Mouse (Mus musculus) embryonic facial prominence, embryonic 14.5 days (tissue): ENCODE data around the gene Lpin1. TPM values are rescaled to one million over a fixed set of nuclear protein-coding genes. Genes with fewer than 3 reads are reported as not detected.

ENCODE experiments used
- ATAC-seq: fragments of 200-750 bp; cut with Nextera tagmentation; 2 replicates; pipeline ENCODE4 v1.8.0; 2017; ENCODE audit warnings: low read depth, moderate number of reproducible peaks, moderate TSS enrichment
- DNase-seq: peaks from one replicate; pipeline ENCODE4 v3.0.0-alpha.2; 2015; ENCODE audit warnings: low spot score
- H3K27ac ChIP-seq: fragments of 300-500 bp; sonication (generic); replicated peaks from 2 replicates; pipeline ENCODE4 v1.5.1; 2014; ENCODE audit warnings: low read depth, mild to moderate bottlenecking, low read length, moderate library complexity
- H3K27me3 ChIP-seq: fragments of 300-500 bp; sonication (generic); replicated peaks from 2 replicates; pipeline ENCODE4 v1.6.1; 2014; ENCODE audit warnings: low read length; ENCODE audit not compliant: control insufficient read depth, insufficient read depth
- H3K36me3 ChIP-seq: fragments of 300-500 bp; sonication (generic); 2 replicates; pipeline ENCODE4 v1.6.1; 2014; ENCODE audit warnings: low read length, mixed read lengths; ENCODE audit not compliant: control insufficient read depth, insufficient read depth
- H3K4me1 ChIP-seq: fragments of 300-500 bp; sonication (generic); 2 replicates; pipeline ENCODE4 v1.6.1; 2014; ENCODE audit warnings: antibody characterized with exemption, low read length; ENCODE audit not compliant: control insufficient read depth, insufficient read depth
- H3K4me2 ChIP-seq: fragments of 300-500 bp; sonication (generic); 2 replicates; pipeline ENCODE4 v1.6.1; 2014; ENCODE audit warnings: low read depth, mild to moderate bottlenecking, low read length, moderate library complexity, mixed read lengths
- H3K4me3 ChIP-seq: fragments of 300-500 bp; sonication (generic); 2 replicates; pipeline ENCODE4 v1.5.1; 2014; ENCODE audit warnings: low read depth, mild to moderate bottlenecking, low read length
- H3K9ac ChIP-seq: fragments of 300-500 bp; sonication (generic); 2 replicates; pipeline ENCODE4 v1.6.1; 2014; ENCODE audit warnings: low read depth, mild to moderate bottlenecking, low read length, moderate library complexity, mixed read lengths
- H3K9me3 ChIP-seq: fragments of 300-500 bp; sonication (generic); 2 replicates; pipeline ENCODE4 v1.6.1; 2016; ENCODE audit warnings: low read length; ENCODE audit not compliant: control insufficient read depth
- WGBS: fragments of 180-500 bp; shearing (Covaris S2); extraction: QIAGEN DNeasy Blood & Tissue Kit; methylation state at CpG from one replicate; pipeline ENCODE4 v1.1.7; 2014; 5-methylcytosine and 5-hydroxymethylcytosine counted together
- polyA plus RNA-seq: library from polyadenylated mRNA; unstranded; fragments of >200 nt; fragmentation: Nextera tagmentation; extraction: Ambion mirVana; gene quantifications from 2 replicates; pipeline ENCODE4 v1.2.1, GENCODE M21; 2014

Gene Lpin1
- polyA plus RNA-seq, 1 experiment from 2014 or later, result 7.1 TPM

DNA sequence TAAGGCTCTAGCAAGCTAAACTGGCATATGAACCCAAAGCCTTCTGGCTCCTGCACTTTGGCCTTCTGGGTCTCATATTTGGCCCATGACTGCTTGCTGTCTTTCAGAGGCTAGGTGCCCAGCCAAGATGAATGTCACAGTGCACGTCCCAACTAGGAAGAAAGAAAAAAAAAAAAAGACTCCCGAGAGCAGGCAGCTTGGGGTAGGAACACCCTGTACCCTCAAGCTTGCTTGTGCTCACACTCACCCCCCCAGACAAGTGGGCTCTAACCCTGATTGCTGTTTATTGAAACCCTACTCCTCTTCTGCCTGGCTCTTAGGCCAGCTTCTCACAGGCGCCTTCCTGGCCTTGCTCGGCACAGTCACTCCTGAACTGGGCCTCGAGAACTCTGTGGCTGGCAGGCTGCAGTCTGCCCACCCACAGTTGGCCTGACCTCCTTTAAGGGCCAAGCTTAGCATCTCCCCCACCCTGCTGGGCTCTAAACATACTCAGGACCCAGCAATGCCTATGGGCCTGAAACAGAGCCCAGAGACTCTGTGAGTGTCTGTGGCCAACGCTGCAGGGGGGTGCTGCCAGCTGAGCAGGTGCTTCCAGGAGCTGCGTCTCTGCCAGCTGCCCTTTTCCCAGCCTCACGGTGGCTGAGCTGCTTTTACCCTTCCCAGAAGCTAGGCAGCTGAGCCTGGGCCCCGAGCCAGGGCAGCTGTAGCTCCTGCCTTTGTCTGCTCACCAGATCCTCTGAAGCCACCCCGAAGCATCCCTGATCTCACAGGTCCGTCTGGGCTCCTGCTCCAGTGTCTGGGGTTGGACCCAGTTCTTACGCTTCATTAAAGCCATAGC is 33.0 kb upstream of the Lpin1 start:
- Histone ChIP-seq H3K4me2 (no peak overlapping the region), H3K4me1 (peaks cover 4% of the 10 kb centered on the region; the same call in 1 of the 2 replicates), H3K27me3 (no peaks in the 10 kb centered on the region), H3K9ac (no peak overlapping the region), H3K36me3 (no peaks in the 10 kb centered on the region), H3K4me3 (no peak overlapping the region), H3K9me3 (no peaks in the 10 kb centered on the region), H3K27ac (no peak overlapping the region; the same call in 1 of the 2 replicates)
- ATAC-seq (peak; percentile 85), DNase-seq (peak; percentile 84)
- WGBS, result 37% methylated on average over 11 of the region's 12 CpGs

DNA sequence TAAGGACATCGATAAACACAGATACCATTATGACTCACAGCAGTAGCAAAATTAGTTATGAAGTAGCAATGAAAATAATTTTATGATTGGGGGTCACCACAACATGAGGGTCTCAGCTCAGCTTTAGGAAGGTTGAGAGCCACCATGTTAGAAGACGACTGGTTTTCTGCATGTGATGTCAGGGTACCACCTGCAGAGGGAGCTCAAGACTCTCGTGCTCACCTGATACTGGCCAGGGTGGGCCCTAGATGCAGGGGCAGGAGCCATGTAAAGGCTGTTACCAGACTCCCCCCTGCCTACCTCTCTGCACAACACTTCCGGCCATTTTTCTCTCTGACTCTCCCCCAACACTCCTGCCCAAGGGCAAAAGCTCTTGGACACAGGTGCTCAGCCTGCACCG is 31.2 kb upstream of the Lpin1 start:
- peaks cover 4% of the 10 kb centered on the region; the same call in 1 of the 2 replicates for H3K4me1 ChIP-seq
- H3K9me3 ChIP-seq, result no peaks in the 10 kb centered on the region
- DNase-seq, result no peak
- H3K27me3 ChIP-seq, result no peaks in the 10 kb centered on the region
- H3K27ac ChIP-seq, result no peak overlapping the region
- no peak overlapping the region for H3K4me3 ChIP-seq
- ATAC-seq, result no peak
- no peaks in the 10 kb centered on the region for H3K36me3 ChIP-seq
- H3K9ac ChIP-seq, result no peak overlapping the region
- no peak overlapping the region for H3K4me2 ChIP-seq
- WGBS, result 60% methylated on average over 5 of the region's 5 CpGs

DNA sequence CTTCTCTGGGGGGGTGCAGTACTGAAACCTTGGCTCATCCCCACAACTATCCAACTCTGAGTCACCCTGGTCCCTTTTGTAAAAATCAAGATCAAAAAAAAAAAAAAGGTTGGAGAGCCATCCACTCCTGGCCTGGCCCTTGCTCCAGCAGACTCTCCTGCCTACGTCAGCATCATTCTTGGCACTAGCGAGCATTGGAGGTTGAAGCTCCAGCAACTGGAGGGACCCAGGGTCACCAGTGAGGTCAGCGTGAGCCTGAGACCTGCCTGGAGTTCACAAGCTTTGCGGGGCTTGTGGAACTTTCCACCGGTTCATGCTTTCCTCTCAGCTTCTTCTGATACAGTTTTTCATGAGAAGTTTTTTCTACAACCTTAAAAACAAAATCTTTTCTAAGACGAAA is 29.3 kb upstream of the Lpin1 start:
- DNase-seq (no peak), ATAC-seq (no peak)
- 86% methylated on average over 6 of the region's 6 CpGs for WGBS
- no peak overlapping the region for H3K4me2 ChIP-seq
- no peaks in the 10 kb centered on the region for H3K9me3 ChIP-seq
- no peak overlapping the region for H3K9ac ChIP-seq
- no peaks in the 10 kb centered on the region for H3K27me3 ChIP-seq
- peaks cover 4% of the 10 kb centered on the region; the same call in 1 of the 2 replicates for H3K4me1 ChIP-seq
- H3K4me3 ChIP-seq, result no peak overlapping the region
- no peak overlapping the region for H3K27ac ChIP-seq
- no peaks in the 10 kb centered on the region for H3K36me3 ChIP-seq

DNA sequence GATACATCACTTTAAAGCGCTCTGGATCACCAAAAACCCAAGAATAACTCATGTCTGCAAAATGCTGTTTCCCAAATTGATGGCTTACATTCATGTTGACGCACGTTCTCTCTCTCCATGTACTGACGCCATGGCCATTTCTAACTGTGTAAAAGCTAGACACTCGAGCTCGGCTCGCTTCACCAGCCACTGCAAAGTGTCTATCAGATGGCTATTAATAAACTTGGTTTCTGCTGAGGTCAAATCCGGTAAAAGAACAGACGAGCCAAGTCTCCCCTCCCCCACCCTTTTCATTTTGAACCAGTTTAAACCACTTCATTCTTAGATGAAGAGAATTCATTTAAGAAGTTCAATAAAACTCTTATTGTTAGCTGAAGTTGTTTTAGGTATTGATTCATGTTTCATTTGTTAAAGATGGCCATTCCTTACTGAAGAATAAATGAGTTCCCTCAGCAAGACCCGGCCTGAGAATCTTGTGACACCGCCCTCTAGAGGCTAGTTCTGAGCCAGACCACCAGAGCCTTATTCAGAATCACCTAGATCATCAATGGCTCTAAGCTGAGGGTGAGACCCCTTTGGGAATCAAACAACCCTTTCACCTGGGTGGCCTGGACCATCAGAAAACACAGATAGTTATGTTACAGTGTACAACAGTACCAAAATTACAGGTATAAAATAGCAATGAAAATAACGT is 28.5 kb upstream of the Lpin1 start:
- Histone ChIP-seq H3K27ac (no peak overlapping the region), H3K4me2 (no peak overlapping the region), H3K4me1 (peaks cover 4% of the 10 kb centered on the region; the same call in 1 of the 2 replicates), H3K9me3 (no peaks in the 10 kb centered on the region), H3K4me3 (no peak overlapping the region), H3K36me3 (no peaks in the 10 kb centered on the region), H3K27me3 (no peaks in the 10 kb centered on the region), H3K9ac (no peak overlapping the region)
- ATAC-seq (no peak), DNase-seq (no peak)
- WGBS, result 71% methylated on average over 12 of the region's 12 CpGs

DNA sequence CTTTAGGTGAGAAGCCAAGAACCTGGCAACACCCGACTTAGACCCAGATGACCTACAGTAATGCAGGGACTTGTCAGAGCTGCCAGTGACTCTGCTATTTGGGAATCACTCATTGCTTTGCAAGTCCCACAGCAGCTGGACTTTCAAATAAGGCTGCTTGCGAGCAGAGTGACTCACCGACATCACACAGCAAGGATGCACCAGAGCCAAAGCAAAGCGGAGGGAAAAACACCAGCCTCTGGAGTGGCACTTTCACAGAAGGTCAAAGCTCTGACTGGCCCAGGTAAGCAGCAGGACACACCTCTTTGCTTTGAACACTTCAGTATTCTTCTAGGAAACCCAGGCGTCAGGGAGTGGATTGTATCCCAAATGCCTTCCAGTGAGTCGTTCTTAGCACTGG is 25.1 kb upstream of the Lpin1 start:
- Histone ChIP-seq H3K27ac (no peak overlapping the region), H3K36me3 (no peaks in the 10 kb centered on the region), H3K4me1 (no peaks in the 10 kb centered on the region), H3K9me3 (no peaks in the 10 kb centered on the region), H3K4me3 (no peak overlapping the region), H3K4me2 (no peak overlapping the region), H3K9ac (no peak overlapping the region), H3K27me3 (no peaks in the 10 kb centered on the region)
- no peak for ATAC-seq
- WGBS, result 72% methylated on average over 6 of the region's 6 CpGs
- DNase-seq, result no peak

DNA sequence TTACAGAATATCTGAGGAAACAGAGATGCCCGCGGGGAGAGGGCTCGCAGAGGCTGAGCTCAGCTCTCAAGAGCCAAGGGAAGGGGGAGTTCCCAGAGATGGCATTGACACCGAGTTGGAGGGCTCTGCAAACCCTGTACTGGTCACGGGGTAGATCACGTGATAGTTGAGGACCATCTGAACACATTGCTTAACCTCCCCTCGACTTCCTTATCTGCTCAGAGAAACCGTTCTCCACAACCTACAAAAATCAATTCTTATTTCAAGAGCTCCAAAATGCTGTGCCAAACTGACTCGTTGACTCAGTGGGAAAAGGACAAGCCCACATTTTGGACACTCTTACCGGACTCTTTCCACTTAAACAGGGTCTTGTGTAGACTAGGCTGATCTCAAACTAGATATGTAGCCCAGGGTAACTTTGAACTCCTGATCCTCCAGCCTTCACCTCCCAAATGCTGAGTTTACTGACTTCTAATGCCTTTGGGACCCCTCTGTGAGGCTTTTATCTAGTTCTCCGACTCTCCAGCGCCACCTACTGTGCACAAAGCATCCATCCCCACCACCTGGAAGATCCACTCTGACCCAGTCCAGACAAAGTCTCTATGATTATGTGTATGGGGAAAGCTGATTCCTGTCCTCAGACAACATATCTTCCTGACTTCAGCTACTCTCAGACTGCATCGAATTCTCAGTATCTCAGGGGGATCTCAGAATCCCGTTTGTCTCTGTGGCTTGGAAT is 23.5 kb upstream of the Lpin1 start:
- H3K4me3 ChIP-seq, result no peak overlapping the region
- ATAC-seq, result peak; percentile 26
- no peaks in the 10 kb centered on the region for H3K9me3 ChIP-seq
- H3K4me2 ChIP-seq, result no peak overlapping the region
- H3K9ac ChIP-seq, result no peak overlapping the region
- H3K4me1 ChIP-seq, result no peaks in the 10 kb centered on the region
- H3K36me3 ChIP-seq, result no peaks in the 10 kb centered on the region
- 51% methylated on average over 14 of the region's 14 CpGs for WGBS
- peak; percentile 52 for DNase-seq
- no peak overlapping the region for H3K27ac ChIP-seq
- no peaks in the 10 kb centered on the region for H3K27me3 ChIP-seq

DNA sequence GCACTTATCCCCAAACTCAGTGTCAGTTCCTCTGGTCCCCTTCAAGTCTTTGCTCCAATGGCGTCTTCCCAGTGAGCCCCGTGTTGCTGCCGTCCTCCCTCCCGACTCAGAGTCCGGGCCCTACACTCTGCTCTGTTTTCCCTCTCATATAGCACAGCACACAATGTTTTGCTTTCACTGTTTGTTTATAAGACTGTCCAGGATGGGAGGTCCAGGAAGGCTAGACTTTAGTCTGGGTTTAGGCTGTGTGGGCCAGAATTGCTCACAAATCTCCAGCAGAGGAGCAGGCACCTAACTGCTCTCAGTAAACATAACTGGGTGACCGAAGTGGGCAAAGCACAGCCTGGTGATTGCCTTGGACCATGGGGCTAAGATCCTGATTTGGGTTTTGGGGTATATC is 22.5 kb upstream of the Lpin1 start:
- no peaks in the 10 kb centered on the region for H3K9me3 ChIP-seq
- no peak overlapping the region for H3K4me3 ChIP-seq
- WGBS, result 71% methylated on average over 6 of the region's 6 CpGs
- H3K36me3 ChIP-seq, result no peaks in the 10 kb centered on the region
- no peaks in the 10 kb centered on the region for H3K27me3 ChIP-seq
- no peak overlapping the region for H3K4me2 ChIP-seq
- no peak overlapping the region for H3K9ac ChIP-seq
- DNase-seq (no peak), ATAC-seq (no peak)
- H3K4me1 ChIP-seq, result no peaks in the 10 kb centered on the region
- H3K27ac ChIP-seq, result no peak overlapping the region

DNA sequence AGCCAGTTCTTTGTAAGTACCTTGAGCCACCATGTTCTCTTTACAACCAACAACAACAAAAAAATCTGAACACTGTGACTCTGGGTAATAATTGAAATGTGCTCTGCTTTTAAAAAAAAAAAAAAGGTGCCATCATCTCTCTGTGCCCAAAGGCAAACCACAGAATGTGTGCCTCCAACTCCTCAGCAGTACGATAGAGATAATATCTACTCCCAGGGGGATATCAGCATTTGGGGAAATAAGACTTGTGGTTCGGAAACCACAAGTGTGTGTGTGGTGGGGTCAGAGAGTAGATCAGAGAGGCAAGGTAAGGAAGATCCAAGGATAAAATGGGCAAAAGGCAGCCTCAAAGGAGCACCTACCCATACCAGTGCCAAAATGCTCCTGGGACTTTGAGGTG is 20.7 kb upstream of the Lpin1 start:
- no peaks in the 10 kb centered on the region for H3K36me3 ChIP-seq
- H3K9ac ChIP-seq, result no peak overlapping the region
- H3K27me3 ChIP-seq, result no peaks in the 10 kb centered on the region
- DNase-seq, result no peak
- H3K4me2 ChIP-seq, result no peak overlapping the region
- no peak overlapping the region for H3K27ac ChIP-seq
- H3K4me3 ChIP-seq, result no peak overlapping the region
- no peaks in the 10 kb centered on the region for H3K9me3 ChIP-seq
- 52% methylated on average over 2 of the region's 2 CpGs for WGBS
- H3K4me1 ChIP-seq, result no peaks in the 10 kb centered on the region
- ATAC-seq, result no peak
